Mouse (Mus musculus): ENCODE measurements at regions not wholly inside any gene's neighbourhood (a gene's known extent, or its start where the extent isn't known, plus 50 kb on each side); places are given as distances from the start of the nearest gene placed in this dataset.

GRCm38 (mm10) chr12:95267187-95267586 is 424.8 kb upstream of the Flrt2 start:
- Histone ChIP-seq H3K4me1 (replicated peaks) (no peaks in the 10 kb centered on the region), H3K9ac (no peak overlapping the region), H3K27me3 (no peaks in the 10 kb centered on the region), H3K27ac (no peak overlapping the region), H3K4me3 (no peak overlapping the region), H3K9me3 (no peaks in the 10 kb centered on the region), H3K4me2 (no peak overlapping the region), H3K36me3 (no peaks in the 10 kb centered on the region)
- ATAC-seq (ENCODE audit: low FRiP score) = no peak
- 70% methylated on average over 3 of the region's 3 CpGs for WGBS

- no peaks in the 10 kb centered on the region for H3K27me3 ChIP-seq
- WGBS = 89% methylated on average over 2 of the region's 2 CpGs
- no peaks in the 10 kb centered on the region for H3K36me3 ChIP-seq
- no peaks in the 10 kb centered on the region for H3K4me1 ChIP-seq (replicated peaks)
- H3K9ac ChIP-seq = no peak overlapping the region
- H3K9me3 ChIP-seq = no peaks in the 10 kb centered on the region
- no peak overlapping the region for H3K27ac ChIP-seq
- H3K4me2 ChIP-seq = no peak overlapping the region
- H3K4me3 ChIP-seq = no peak overlapping the region
- no peak for ATAC-seq (ENCODE audit: low FRiP score)
Observed at GRCm38 (mm10) chr12:95305386-95305785, 386.6 kb upstream of the Flrt2 start.

GRCm38 (mm10) chr12:95315151-95315750 is 376.8 kb upstream of the Flrt2 start:
- 94% methylated on average over 2 of the region's 2 CpGs for WGBS
- Histone ChIP-seq H3K27ac (no peak overlapping the region), H3K4me1 (replicated peaks) (no peaks in the 10 kb centered on the region), H3K27me3 (no peaks in the 10 kb centered on the region), H3K4me3 (no peak overlapping the region), H3K4me2 (no peak overlapping the region), H3K9ac (no peak overlapping the region), H3K36me3 (no peaks in the 10 kb centered on the region), H3K9me3 (no peaks in the 10 kb centered on the region)
- no peak for ATAC-seq (ENCODE audit: low FRiP score)

DNA sequence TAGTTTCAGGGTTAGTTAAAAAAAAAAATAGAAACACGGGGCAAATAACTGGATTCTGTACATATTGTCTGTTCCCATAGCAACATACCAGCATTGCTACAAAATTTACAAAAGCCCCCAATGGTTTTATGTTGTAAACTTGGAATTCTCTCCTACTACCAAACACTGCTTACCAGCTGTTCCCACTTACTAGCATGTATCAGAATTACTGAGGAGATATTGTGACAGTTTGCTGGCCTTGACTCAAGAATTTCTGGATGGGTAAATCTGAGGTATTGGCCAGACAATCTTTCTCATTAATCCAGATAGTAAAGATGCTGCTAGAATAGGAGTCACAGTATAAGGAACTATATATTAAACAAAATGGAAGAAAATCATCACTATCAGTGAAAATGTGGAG is 375.2 kb upstream of the Flrt2 start:
- no peak for ATAC-seq (ENCODE audit: low FRiP score)
- H3K4me3 ChIP-seq = no peak overlapping the region

DNA sequence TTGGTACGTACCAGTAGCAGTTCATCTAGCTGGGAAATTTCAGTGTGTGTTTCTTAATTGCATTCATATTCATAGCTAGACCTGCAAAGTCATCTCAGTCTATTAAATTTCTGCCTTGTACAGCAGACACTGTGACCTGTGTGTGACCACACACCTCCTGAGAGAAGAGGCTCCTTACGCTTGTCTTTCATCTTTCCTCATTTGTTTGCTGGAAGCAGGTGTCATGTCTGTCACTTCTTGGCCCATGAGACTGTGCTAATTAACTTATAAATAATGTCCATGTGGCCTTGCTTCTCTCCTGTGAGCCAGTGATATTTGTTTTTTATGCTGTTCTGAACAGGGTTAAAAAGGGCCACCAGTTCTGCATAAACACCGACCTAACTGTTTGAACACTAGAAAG is 370.3 kb upstream of the Flrt2 start:
- WGBS = 54% methylated on average over 3 of the region's 3 CpGs
- H3K4me2 ChIP-seq = no peak overlapping the region
- no peaks in the 10 kb centered on the region for H3K36me3 ChIP-seq
- H3K27me3 ChIP-seq = no peaks in the 10 kb centered on the region
- H3K9ac ChIP-seq = no peak overlapping the region
- 0 out of 2 replicates have a peak, but pooled peaks cover 3% of the 10 kb centered on the region for H3K4me1 ChIP-seq (replicated peaks)
- no peak overlapping the region for H3K27ac ChIP-seq
- no peak overlapping the region for H3K4me3 ChIP-seq
- no peak for ATAC-seq (ENCODE audit: low FRiP score)
- no peaks in the 10 kb centered on the region for H3K9me3 ChIP-seq

More for the DNA sequence above, 375.2 kb upstream of the Flrt2 start:
- H3K9me3 ChIP-seq = no peaks in the 10 kb centered on the region
- no peak overlapping the region for H3K9ac ChIP-seq
- WGBS = 60% methylated on average over 1 of the region's 1 CpGs
- H3K4me1 ChIP-seq (replicated peaks) = 0 out of 2 replicates have a peak, but pooled peaks cover 2% of the 10 kb centered on the region
- H3K27ac ChIP-seq = no peak overlapping the region
- H3K27me3 ChIP-seq = no peaks in the 10 kb centered on the region
- no peaks in the 10 kb centered on the region for H3K36me3 ChIP-seq
- no peak overlapping the region for H3K4me2 ChIP-seq

GRCm38 (mm10) chr12:95329666-95330065 is 362.4 kb upstream of the Flrt2 start:
- no peaks in the 10 kb centered on the region for H3K36me3 ChIP-seq
- no peaks in the 10 kb centered on the region for H3K27me3 ChIP-seq
- H3K4me3 ChIP-seq = no peak overlapping the region
- no peaks in the 10 kb centered on the region for H3K4me1 ChIP-seq (replicated peaks)
- no peak overlapping the region for H3K9ac ChIP-seq
- 70% methylated on average over 1 of the region's 1 CpGs for WGBS
- no peak for ATAC-seq (ENCODE audit: low FRiP score)
- no peak overlapping the region for H3K4me2 ChIP-seq
- H3K9me3 ChIP-seq = no peaks in the 10 kb centered on the region
- no peak overlapping the region for H3K27ac ChIP-seq

DNA sequence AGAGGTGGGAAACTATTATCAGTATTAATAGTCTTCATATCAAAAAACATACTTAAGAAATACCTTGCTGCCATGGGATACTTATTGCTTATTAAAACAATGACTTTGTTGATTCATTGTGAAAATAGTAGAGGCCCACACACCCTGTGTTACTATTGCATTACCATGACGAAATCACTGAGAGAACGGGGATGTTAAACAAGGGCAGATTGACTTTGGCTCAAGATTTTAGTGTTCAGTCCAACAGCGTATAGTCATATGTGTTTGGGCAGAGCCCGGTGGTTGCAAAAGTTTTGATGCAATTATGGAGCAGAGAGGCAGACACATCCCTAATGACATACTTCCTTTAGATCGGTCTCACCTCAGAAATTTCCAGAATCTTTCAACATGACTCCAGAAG is 344.2 kb upstream of the Flrt2 start:
- WGBS = 97% methylated on average over 5 of the region's 5 CpGs
- H3K9me3 ChIP-seq = no peaks in the 10 kb centered on the region
- no peak for ATAC-seq (ENCODE audit: low FRiP score)

GRCm38 (mm10) chr12:95355151-95355550 is 336.9 kb upstream of the Flrt2 start:
- Histone ChIP-seq H3K4me1 (replicated peaks) (no peaks in the 10 kb centered on the region), H3K4me3 (no peak overlapping the region), H3K36me3 (no peaks in the 10 kb centered on the region)

More for the DNA sequence above, 344.2 kb upstream of the Flrt2 start:
- Histone ChIP-seq H3K4me2 (no peak overlapping the region), H3K27me3 (no peaks in the 10 kb centered on the region), H3K36me3 (no peaks in the 10 kb centered on the region), H3K9ac (no peak overlapping the region), H3K4me3 (no peak overlapping the region), H3K27ac (no peak overlapping the region), H3K4me1 (replicated peaks) (no peaks in the 10 kb centered on the region)

GRCm38 (mm10) chr12:95384248-95384964 is 307.6 kb upstream of the Flrt2 start:
- H3K36me3 ChIP-seq = no peaks in the 10 kb centered on the region
- no peak overlapping the region for H3K27ac ChIP-seq
- no peak overlapping the region for H3K4me3 ChIP-seq
- WGBS = 46% methylated on average over 3 of the region's 3 CpGs
- H3K4me2 ChIP-seq = no peak overlapping the region
- H3K4me1 ChIP-seq (replicated peaks) = no peaks in the 10 kb centered on the region
- no peaks in the 10 kb centered on the region for H3K27me3 ChIP-seq
- H3K9me3 ChIP-seq = no peaks in the 10 kb centered on the region
- ATAC-seq (ENCODE audit: low FRiP score) = no peak
- H3K9ac ChIP-seq = no peak overlapping the region

More at GRCm38 (mm10) chr12:95355151-95355550, 336.9 kb upstream of the Flrt2 start:
- no peak overlapping the region for H3K4me2 ChIP-seq
- 32% methylated on average over 6 of the region's 6 CpGs for WGBS
- no peak overlapping the region for H3K9ac ChIP-seq
- no peak overlapping the region for H3K27ac ChIP-seq
- no peak for ATAC-seq (ENCODE audit: low FRiP score)
- H3K27me3 ChIP-seq = no peaks in the 10 kb centered on the region
- H3K9me3 ChIP-seq = no peaks in the 10 kb centered on the region

DNA sequence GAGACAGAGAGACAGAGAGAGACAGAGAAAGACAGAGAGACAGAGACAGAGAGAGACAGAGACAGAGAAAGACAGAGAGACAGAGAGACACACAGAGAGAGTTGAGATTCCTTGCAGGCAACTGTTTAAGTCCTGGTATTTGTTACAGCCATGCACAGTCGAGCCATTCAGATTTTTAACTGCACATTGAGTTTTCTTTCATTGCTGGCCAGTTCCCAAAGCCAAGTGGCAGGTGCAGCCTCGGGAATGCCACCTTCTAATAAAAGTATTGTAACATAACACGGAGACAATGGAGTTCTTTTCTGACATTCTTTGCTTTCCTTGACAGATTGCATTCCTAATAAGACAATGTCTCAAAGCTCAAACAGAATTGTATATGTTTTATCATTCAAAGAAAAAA is 306.3 kb upstream of the Flrt2 start:
- no peak overlapping the region for H3K4me3 ChIP-seq
- no peak overlapping the region for H3K4me2 ChIP-seq
- no peaks in the 10 kb centered on the region for H3K36me3 ChIP-seq
- 61% methylated on average over 3 of the region's 3 CpGs for WGBS
- H3K27me3 ChIP-seq = no peaks in the 10 kb centered on the region
- no peaks in the 10 kb centered on the region for H3K4me1 ChIP-seq (replicated peaks)
- no peak overlapping the region for H3K27ac ChIP-seq
- ATAC-seq (ENCODE audit: low FRiP score) = no peak
- no peaks in the 10 kb centered on the region for H3K9me3 ChIP-seq
- H3K9ac ChIP-seq = no peak overlapping the region

- Histone ChIP-seq H3K4me2 (no peak overlapping the region), H3K27me3 (no peaks in the 10 kb centered on the region), H3K9ac (no peak overlapping the region), H3K4me3 (no peak overlapping the region), H3K4me1 (replicated peaks) (no peaks in the 10 kb centered on the region; the same call in 1 of the 2 replicates), H3K36me3 (no peaks in the 10 kb centered on the region), H3K9me3 (no peaks in the 10 kb centered on the region), H3K27ac (no peak overlapping the region)
- WGBS = 88% methylated on average over 2 of the region's 2 CpGs
- ATAC-seq (ENCODE audit: low FRiP score) = no peak
Observed at GRCm38 (mm10) chr12:95388185-95388584, 303.8 kb upstream of the Flrt2 start.

- H3K27ac ChIP-seq = no peak overlapping the region
- no peaks in the 10 kb centered on the region; the same call in 1 of the 2 replicates for H3K4me1 ChIP-seq (replicated peaks)
- no peaks in the 10 kb centered on the region for H3K9me3 ChIP-seq
- ATAC-seq (ENCODE audit: low FRiP score) = no peak
- H3K36me3 ChIP-seq = no peaks in the 10 kb centered on the region
- H3K9ac ChIP-seq = no peak overlapping the region
- WGBS = 49% methylated on average over 1 of the region's 1 CpGs
- no peak overlapping the region for H3K4me3 ChIP-seq
- no peaks in the 10 kb centered on the region for H3K27me3 ChIP-seq
- H3K4me2 ChIP-seq = no peak overlapping the region
Observed at GRCm38 (mm10) chr12:95392821-95393220, 299.2 kb upstream of the Flrt2 start.

DNA sequence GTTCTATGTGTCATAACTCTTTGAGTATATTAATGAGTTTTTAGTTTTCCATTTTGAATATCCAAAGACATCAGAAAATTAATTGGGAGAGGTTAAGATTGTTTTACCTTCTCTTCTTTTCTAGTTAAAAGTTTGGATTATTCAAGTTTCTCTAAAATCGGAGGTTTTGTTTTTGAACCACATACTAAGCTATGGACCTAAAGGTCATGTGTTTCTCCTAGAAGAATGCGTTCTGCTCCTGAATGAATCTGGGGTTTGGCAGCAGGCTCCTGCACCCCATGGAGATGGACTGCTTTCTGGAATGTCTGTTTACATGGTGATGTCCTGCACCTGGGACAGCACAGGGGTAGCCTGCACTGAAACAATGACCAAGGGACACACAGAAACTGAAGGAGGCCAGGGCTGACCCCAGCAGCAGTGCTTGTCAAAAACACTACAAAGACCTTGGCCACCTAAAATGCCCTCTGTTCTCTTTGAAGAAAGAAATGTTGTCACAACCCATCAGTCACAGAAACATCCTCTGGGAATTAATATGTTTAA is 297.0 kb upstream of the Flrt2 start:
- H3K27ac ChIP-seq = no peak overlapping the region
- H3K9ac ChIP-seq = no peak overlapping the region
- H3K4me2 ChIP-seq = no peak overlapping the region
- no peaks in the 10 kb centered on the region; the same call in 1 of the 2 replicates for H3K4me1 ChIP-seq (replicated peaks)
- H3K4me3 ChIP-seq = no peak overlapping the region
- no peaks in the 10 kb centered on the region for H3K9me3 ChIP-seq
- H3K36me3 ChIP-seq = no peaks in the 10 kb centered on the region
- no peaks in the 10 kb centered on the region for H3K27me3 ChIP-seq
- ATAC-seq (ENCODE audit: low FRiP score) = no peak
- 49% methylated on average over 2 of the region's 2 CpGs for WGBS

Data from hindbrain, embryonic 13.5 days (tissue).